Mouse (Mus musculus) small intestine, adult 2 months (tissue): Measurements from ENCODE around the gene Nat8f2. TPM values are rescaled to one million over a fixed set of nuclear protein-coding genes. Genes with fewer than 3 reads are reported as not detected.
"Not testable (repeated sequence)": the region's sequence is repeated elsewhere in the genome, so short reads cannot be mapped to it uniquely, and the experiment has no call there.

Experiments used
- H3K27ac ChIP-seq: fragments of 200-500 bp; 2 replicates; pipeline ENCODE4 v1.5.1; 2012; ENCODE audit warnings: low read depth, low read length, control low read depth, inconsistent platforms; ENCODE audit not compliant: insufficient read depth
- H3K27me3 ChIP-seq: fragments of 200-500 bp; 2 replicates; pipeline ENCODE4 v1.6.1; 2012; ENCODE audit warnings: mild to moderate bottlenecking, moderate library complexity, low read length, inconsistent platforms; ENCODE audit not compliant: control insufficient read depth, insufficient read depth
- H3K36me3 ChIP-seq: fragments of 200-500 bp; 2 replicates; pipeline ENCODE4 v1.6.1; 2012; ENCODE audit warnings: mild to moderate bottlenecking, low read length, control low read depth, inconsistent platforms; ENCODE audit not compliant: control insufficient read depth, insufficient read depth
- H3K4me1 ChIP-seq: fragments of 200-500 bp; 2 replicates; pipeline ENCODE4 v1.6.1; 2012; ENCODE audit warnings: low read length, inconsistent platforms, mixed read lengths; ENCODE audit not compliant: control insufficient read depth, insufficient read depth, insufficient read length
- H3K4me3 ChIP-seq: fragments of 200-500 bp; 2 replicates; pipeline ENCODE4 v1.5.1; 2012; ENCODE audit warnings: low read depth, mild to moderate bottlenecking, control low read depth, inconsistent platforms, low read length, moderate library complexity
- CTCF ChIP-seq: fragments of 200-500 bp; IDR thresholded peaks from 2 replicates; pipeline ENCODE4 v1.5.1; 2012; ENCODE audit warnings: low read depth, mild to moderate bottlenecking, control low read depth, inconsistent platforms, low read length, moderate library complexity, mixed read lengths; ENCODE audit not compliant: insufficient replicate concordance, insufficient read length; ENCODE audit errors: extremely low read depth
- POLR2A ChIP-seq: fragments of 200-500 bp; IDR thresholded peaks from 2 replicates; pipeline ENCODE4 v1.6.1; 2012; ENCODE audit warnings: low read depth, mild to moderate bottlenecking, control low read depth, inconsistent platforms, low read length, moderate library complexity
- WGBS: fragments of 180-500 bp; shearing (Covaris S2); methylation state at CpG from one replicate; pipeline ENCODE4 v1.1.7; 2018; 5-methylcytosine and 5-hydroxymethylcytosine counted together
- polyA plus RNA-seq: library from polyadenylated mRNA; depleted of rRNA; stranded (reverse); fragments of >200 nt; gene quantifications from 2 replicates; pipeline ENCODE4 v1.2.3, GENCODE M21; 2012

Nat8f2 gene
- polyA plus RNA-seq, 1 experiment = 0.23 TPM

DNA sequence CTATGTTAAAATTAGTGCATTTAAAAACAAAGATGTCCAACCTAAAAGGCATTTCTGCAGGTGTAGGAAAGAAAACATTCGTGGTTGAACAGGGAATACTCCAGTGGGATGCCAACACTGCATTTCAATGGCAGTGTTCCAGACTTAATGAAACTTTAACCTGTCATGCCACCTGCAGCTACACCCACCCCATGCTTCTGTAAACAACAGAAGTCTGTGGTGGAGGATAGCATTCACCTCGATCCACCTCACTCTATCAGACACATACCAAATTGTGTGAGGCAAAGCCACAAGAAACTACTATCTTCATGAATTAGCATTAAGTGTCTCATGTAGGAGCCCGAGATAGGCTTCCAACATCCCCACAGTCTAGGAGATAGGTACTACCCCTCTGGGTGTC, 39.4 kb upstream of the Nat8f2 start:
- no peak overlapping the region for H3K4me3 ChIP-seq
- no peak overlapping the region for H3K27ac ChIP-seq
- 22% methylated on average over 3 of the region's 3 CpGs for WGBS
- H3K4me1 ChIP-seq = peaks cover 11% of the 10 kb centered on the region; the same call in 1 of the 2 replicates
- H3K27me3 ChIP-seq = no peaks in the 10 kb centered on the region
- H3K36me3 ChIP-seq = no peaks in the 10 kb centered on the region
- no peak for TF ChIP-seq POLR2A
- no peak for TF ChIP-seq CTCF

DNA sequence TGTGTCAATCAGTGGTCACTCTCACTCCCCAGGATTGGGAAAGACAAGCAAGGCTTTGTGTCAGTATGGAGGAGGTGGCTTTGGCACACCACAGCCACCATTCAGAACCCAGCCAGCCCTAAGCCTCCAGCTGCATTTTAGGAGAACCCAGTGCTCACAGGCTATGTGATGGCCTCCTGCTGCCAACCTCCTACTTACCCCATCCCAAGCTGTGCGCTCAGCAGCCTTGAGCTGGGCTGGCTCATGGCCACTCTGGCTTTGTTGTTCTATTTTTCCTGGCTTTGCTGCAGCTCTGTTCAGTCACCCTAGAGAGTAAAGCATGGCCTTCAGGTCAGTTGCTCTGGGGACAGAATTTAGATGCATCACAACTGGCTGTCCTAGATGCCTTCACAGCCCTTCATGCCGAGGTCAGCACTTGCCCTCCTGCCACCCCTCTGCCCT, 38.0 kb upstream of the Nat8f2 start:
- H3K4me1 ChIP-seq = peaks cover 16% of the 10 kb centered on the region; the same call in 1 of the 2 replicates
- H3K4me3 ChIP-seq, H3K36me3 ChIP-seq, H3K27me3 ChIP-seq, H3K27ac ChIP-seq: not testable (repeated sequence)
- WGBS = 75% methylated on average over 2 of the region's 2 CpGs

DNA sequence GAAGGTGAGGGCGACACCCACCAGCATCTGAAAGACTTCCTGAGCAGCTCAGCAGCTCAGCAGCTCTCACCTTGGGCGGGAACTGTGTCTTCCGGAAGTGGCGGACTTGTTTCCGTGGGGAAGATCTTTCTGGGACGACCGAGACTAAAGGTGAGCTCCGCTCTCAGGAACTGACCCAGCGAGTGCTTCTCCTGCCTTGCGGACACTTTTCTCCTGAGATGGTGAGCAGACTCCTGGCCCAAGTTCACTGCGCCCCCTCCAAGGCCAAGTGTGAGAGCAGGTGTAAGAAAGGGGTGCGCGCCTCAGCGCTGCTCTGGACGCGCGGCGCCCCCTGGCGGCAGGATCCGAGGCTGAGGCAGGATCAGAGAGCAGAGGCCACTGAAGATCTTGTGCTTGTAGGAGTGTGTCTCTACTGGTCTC, 35.7 kb upstream of the Nat8f2 start, which contains the start of gene Nat8f4:
TSS of gene Nat8f4 (minus strand) at position 243 of the 420 bp plus-strand sequence.
- not testable (repeated sequence) for H3K27me3 ChIP-seq, H3K36me3 ChIP-seq
- peak within 1 kb of the TSS; percentile 64 for H3K4me3 ChIP-seq
- WGBS = 2% methylated on average over 20 of the region's 20 CpGs
- peak; percentile 70; the same call in 1 of the 2 replicates for TF ChIP-seq CTCF
- peak within 1 kb of the TSS; percentile 67 for H3K27ac ChIP-seq
- H3K4me1 ChIP-seq = peaks cover 12% of the 10 kb centered on the region; the same call in 1 of the 2 replicates

DNA sequence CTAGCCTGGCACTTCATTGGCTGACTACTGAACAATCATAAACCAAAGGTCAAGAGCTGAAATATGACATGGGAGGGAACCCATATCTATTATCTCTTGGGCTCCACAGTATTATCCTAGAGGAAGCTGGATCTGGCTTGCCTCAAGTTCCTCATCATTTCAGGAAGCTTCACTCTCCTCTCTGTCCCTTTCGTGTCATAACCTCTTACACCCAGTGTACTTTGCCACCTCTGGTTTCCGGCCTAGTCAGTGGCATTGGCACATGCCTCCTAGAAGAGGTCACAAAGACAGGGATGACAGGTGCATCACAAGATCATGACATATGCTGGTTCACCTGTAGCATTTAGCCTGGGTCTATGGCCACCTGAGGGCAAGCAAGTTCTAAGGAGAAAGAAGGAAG, 33.3 kb upstream of the Nat8f2 start:
- no peak overlapping the region for H3K4me3 ChIP-seq
- H3K4me1 ChIP-seq = peaks cover 12% of the 10 kb centered on the region; the same call in 1 of the 2 replicates
- H3K36me3 ChIP-seq = peaks cover 4% of the 10 kb centered on the region; the same call in 1 of the 2 replicates
- TF ChIP-seq CTCF (no peak), POLR2A (no peak)
- no peaks in the 10 kb centered on the region for H3K27me3 ChIP-seq
- H3K27ac ChIP-seq = peak overlapping the region; percentile 98
- 31% methylated on average over 2 of the region's 2 CpGs for WGBS

DNA sequence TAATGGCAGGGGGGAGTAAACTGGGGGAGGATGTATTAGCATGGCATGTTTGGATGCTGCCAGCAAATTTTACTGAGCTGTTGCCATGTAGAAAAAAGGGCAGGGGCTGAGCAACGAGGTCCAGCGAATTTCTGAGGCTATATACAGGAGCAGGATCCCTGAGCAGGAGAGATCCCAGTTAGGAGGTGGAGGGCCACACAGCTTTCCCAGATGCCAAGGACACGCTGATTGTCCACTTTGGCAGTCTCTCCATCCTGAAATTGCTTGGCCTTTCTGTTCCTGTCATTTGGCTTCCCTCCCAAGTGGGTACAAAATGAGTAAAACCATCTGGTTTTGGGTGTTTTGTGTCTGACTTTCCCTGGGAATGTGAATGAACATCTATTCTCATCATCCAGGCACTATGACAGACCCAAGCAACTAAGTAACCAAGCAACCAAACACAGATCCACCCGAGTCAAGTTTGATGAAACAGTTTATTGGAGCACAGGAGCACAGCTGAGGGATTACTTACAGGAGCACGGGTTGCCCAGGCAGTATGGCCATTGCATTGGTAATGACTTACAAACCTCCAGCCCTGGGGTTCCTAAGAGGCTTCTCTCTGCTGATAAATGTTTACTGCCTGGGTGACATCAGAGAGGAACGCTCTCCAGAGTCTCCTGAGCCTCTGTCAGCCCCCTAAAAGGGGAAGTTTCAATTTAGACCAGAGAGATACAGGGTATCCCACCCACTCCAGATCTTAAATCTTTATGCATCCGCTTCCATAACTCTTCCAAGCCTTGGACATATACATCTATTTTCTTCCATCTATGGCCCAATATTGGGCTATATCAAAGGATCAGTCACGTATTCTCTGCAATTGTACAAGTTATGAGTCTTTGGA, 29.9 kb upstream of the Nat8f2 start:
- H3K4me1 ChIP-seq = peaks cover 11% of the 10 kb centered on the region; the same call in 1 of the 2 replicates
- not testable (repeated sequence) for H3K27me3 ChIP-seq, H3K4me3 ChIP-seq, H3K27ac ChIP-seq, H3K36me3 ChIP-seq
- WGBS = 80% methylated on average over 7 of the region's 8 CpGs

DNA sequence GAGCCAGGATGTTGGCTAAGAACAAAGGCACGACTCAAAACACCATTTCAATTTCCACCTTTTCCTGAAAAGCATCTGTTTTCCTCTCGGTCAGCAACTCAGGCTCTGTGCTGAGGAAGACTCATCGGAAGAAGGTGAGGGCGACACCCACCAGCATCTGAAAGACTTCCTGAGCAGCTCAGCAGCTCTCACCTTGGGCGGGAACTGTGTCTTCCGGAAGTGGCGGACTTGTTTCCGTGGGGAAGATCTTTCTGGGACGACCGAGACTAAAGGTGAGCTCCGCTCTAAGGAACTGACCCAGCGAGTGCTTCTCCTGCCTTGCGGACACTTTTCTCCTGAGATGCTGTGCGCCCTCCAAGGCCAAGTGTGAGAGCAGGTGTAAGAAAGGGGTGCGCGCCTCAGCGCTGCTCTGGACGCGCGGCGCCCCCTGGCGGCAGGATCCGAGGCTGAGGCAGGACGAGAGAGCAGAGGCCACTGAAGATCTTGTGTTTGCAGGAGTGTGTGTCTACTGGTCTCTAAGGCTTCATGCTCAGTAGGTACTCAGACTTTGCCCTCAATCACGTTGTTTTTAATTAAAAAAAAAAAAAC, 26.2 kb upstream of the Nat8f2 start:
- peak; percentile 45; the same call in 1 of the 2 replicates for TF ChIP-seq CTCF
- H3K27me3 ChIP-seq, H3K36me3 ChIP-seq, H3K4me1 ChIP-seq, H3K4me3 ChIP-seq, H3K27ac ChIP-seq: not testable (repeated sequence)
- 60% methylated on average over 25 of the region's 25 CpGs for WGBS

DNA sequence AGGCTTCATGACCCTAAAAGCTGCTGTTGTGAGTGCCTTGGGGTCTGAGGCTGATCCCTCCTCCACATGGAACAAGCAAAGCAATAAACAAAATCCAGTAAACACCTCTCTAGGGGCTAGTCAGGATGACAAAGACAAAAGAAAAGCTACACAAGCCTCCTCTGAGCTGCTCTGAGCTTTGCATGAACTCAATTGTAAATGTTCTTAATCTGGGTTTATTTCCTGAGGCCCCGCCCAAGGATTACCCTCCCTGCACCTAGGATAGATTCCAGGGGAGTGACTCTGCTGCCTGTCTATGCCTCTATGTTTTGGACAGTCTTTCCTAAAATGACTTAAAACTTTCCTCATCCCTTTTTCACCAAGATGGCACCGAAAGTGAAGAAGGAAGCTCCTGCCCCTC, 20.0 kb upstream of the Nat8f2 start:
- TF ChIP-seq POLR2A = no peak
- TF ChIP-seq CTCF = no peak
- Histone ChIP-seq H3K27me3 (no peaks in the 10 kb centered on the region), H3K4me3 (no peak overlapping the region), H3K4me1 (no peaks in the 10 kb centered on the region), H3K27ac (no peak overlapping the region), H3K36me3 (no peaks in the 10 kb centered on the region)
- WGBS = 92% methylated on average over 2 of the region's 2 CpGs

DNA sequence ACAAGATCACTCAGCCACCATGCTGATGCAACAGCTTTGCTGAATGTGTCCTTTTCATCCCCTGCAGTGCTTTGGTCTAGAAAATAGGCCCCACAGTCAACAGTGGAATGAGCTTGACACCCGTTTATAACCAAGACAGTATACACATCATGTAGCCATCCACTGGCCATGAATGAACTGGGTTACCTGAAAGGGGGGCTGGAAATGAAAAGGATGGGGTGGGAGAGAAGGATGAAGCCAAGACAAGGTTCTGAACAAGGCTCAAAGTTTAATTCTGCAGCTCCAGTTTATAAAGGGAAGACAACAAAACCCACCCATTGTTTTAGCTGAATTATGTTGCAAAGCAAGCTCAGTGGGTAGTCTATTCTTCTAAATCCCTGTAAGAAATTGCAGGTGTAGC, 15.4 kb upstream of the Nat8f2 start:
- no peak overlapping the region for H3K27ac ChIP-seq
- no peak overlapping the region for H3K4me3 ChIP-seq
- 88% methylated on average over 1 of the region's 1 CpGs for WGBS
- no peaks in the 10 kb centered on the region for H3K4me1 ChIP-seq
- TF ChIP-seq CTCF (no peak), POLR2A (no peak)
- H3K36me3 ChIP-seq = no peaks in the 10 kb centered on the region
- H3K27me3 ChIP-seq = no peaks in the 10 kb centered on the region

DNA sequence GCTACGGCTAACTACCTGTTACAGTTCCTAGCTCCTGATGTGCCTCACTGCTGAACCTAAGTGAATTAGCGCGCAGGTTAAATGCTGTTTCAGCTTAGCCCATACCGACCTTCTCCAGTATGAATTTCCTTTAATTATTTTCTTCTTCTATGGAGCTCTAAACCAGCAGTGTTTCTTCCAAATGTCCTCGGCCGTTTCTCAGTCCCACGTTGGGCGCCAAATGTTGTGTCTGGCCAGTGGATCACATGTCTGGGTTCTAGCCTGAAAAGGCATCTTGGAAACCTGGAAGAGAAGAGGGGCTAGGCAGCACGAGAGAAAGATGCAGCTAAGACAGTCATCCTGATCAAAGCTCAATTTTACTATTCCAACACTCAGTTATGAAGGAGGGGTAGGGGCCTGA, 14.3 kb upstream of the Nat8f2 start:
- 94% methylated on average over 9 of the region's 9 CpGs for WGBS
- not testable (repeated sequence) for H3K27ac ChIP-seq, H3K4me1 ChIP-seq, H3K36me3 ChIP-seq, H3K27me3 ChIP-seq, H3K4me3 ChIP-seq
